Mouse (Mus musculus) E14TG2a.4 (cell line): ENCODE data around the gene Adk.

Source experiments
- CTCF ChIP-seq: conservative IDR thresholded peaks from 2 replicates; pipeline ENCODE4 v1.5.1; 2014; ENCODE audit warnings: low read length
- POU5F1 ChIP-seq: IDR thresholded peaks from 2 replicates; pipeline ENCODE4 v1.6.1; 2014; ENCODE audit warnings: low read length, borderline replicate concordance

GRCm38 (mm10) chr14:21453896-21454295 is 401.5 kb downstream of the Adk start:
- no peak for TF ChIP-seq CTCF
- TF ChIP-seq POU5F1, result no peak
